Mouse (Mus musculus): Measurements from ENCODE around the gene Oas1d. TPM values are rescaled to one million over a fixed set of nuclear protein-coding genes. Genes with fewer than 3 reads are reported as not detected.
"Not testable (repeated sequence)": the region's sequence is repeated elsewhere in the genome, so short reads cannot be mapped to it uniquely, and the experiment has no call there.

Oas1d gene
- total and polyA plus RNA-seq, 3 experiments, result 0.05 TPM; not detected in 2

- H3K27me3 ChIP-seq (ENCODE audit: insufficient read depth, low read length), result no peaks in the 10 kb centered on the region
- TF ChIP-seq POLR2AphosphoS5 (IDR thresholded peaks at IDR 0.05; ENCODE audit: insufficient replicate concordance, low read depth, low read length) (no peak), CTCF (IDR thresholded peaks at IDR 0.05; ENCODE audit: low read depth, low read length) (no peak), TAL1 (conservative IDR thresholded peaks at IDR 0.05; ENCODE audit: low read depth, low read length) (no peak), GATA1 (IDR thresholded peaks at IDR 0.05; ENCODE audit: borderline replicate concordance, low read length) (no peak), GATA2 (IDR thresholded peaks at IDR 0.05; ENCODE audit: borderline replicate concordance, low read depth, low read length) (no peak)
- H3K9me3 ChIP-seq (replicated peaks), result no peaks in the 10 kb centered on the region
- H3K36me3 ChIP-seq (replicated peaks), result no peaks in the 10 kb centered on the region
- no peaks in the 10 kb centered on the region for H3K4me1 ChIP-seq (ENCODE audit: insufficient read depth, low read depth, low read length)
- DNase-seq (ENCODE audit: low spot score) (no peak), ATAC-seq (ENCODE audit: extremely low read depth, insufficient number of reproducible peaks, low FRiP score, poor library complexity, severe bottlenecking) (no peak)
- no peak overlapping the region for H3K4me3 ChIP-seq (ENCODE audit: low read depth, low read length)
These were observed 12.3 kb upstream of the Oas1d start for GRCm38 (mm10) chr5:120902056-120902455.

GRCm38 (mm10) chr5:120906791-120907733, 7.3 kb upstream of the Oas1d start, which contains the start of gene Oas1a:
Oas1a (minus strand) TSS chr5:120907521.
- not testable (repeated sequence) for DNase-seq (ENCODE audit: low spot score); H3K36me3 ChIP-seq (replicated peaks); H3K9me3 ChIP-seq (replicated peaks); ATAC-seq (ENCODE audit: extremely low read depth, insufficient number of reproducible peaks, low FRiP score, poor library complexity, severe bottlenecking); H3K4me1 ChIP-seq (ENCODE audit: insufficient read depth, low read depth, low read length); H3K27me3 ChIP-seq (ENCODE audit: insufficient read depth, low read length); H3K4me3 ChIP-seq (ENCODE audit: low read depth, low read length)

GRCm38 (mm10) chr5:120908196-120908920, 6.0 kb upstream of the Oas1d start:
- no peak for TF ChIP-seq TAL1 (conservative IDR thresholded peaks at IDR 0.05; ENCODE audit: low read depth, low read length)
- no peak for TF ChIP-seq CTCF (IDR thresholded peaks at IDR 0.05; ENCODE audit: low read depth, low read length)
- TF ChIP-seq GATA2 (IDR thresholded peaks at IDR 0.05; ENCODE audit: borderline replicate concordance, low read depth, low read length), result no peak
- H3K9me3 ChIP-seq (replicated peaks), result no peaks in the 10 kb centered on the region
- no peak for ATAC-seq (ENCODE audit: extremely low read depth, insufficient number of reproducible peaks, low FRiP score, poor library complexity, severe bottlenecking)
- H3K36me3 ChIP-seq (replicated peaks), result no peaks in the 10 kb centered on the region
- no peak overlapping the region for H3K4me3 ChIP-seq (ENCODE audit: low read depth, low read length)
- H3K27me3 ChIP-seq (ENCODE audit: insufficient read depth, low read length), result no peaks in the 10 kb centered on the region
- DNase-seq (ENCODE audit: low spot score), result no peak
- no peaks in the 10 kb centered on the region for H3K4me1 ChIP-seq (ENCODE audit: insufficient read depth, low read depth, low read length)

- H3K4me3 ChIP-seq (ENCODE audit: low read depth, low read length); H3K9me3 ChIP-seq (replicated peaks); H3K27me3 ChIP-seq (ENCODE audit: insufficient read depth, low read length); H3K4me1 ChIP-seq (ENCODE audit: insufficient read depth, low read depth, low read length); ATAC-seq (ENCODE audit: extremely low read depth, insufficient number of reproducible peaks, low FRiP score, poor library complexity, severe bottlenecking); DNase-seq (ENCODE audit: low spot score); H3K36me3 ChIP-seq (replicated peaks): not testable (repeated sequence)
These were observed 5.0 kb downstream of the Oas1d start for GRCm38 (mm10) chr5:120919156-120919935.

- H3K4me3 ChIP-seq (ENCODE audit: low read depth, low read length), result no peak overlapping the region
- H3K4me1 ChIP-seq (ENCODE audit: insufficient read depth, low read depth, low read length), result no peaks in the 10 kb centered on the region
- TF ChIP-seq GATA2 (IDR thresholded peaks at IDR 0.05; ENCODE audit: borderline replicate concordance, low read depth, low read length), result no peak
- TF ChIP-seq CTCF (IDR thresholded peaks at IDR 0.05; ENCODE audit: low read depth, low read length), result no peak
- no peak for TF ChIP-seq GATA1 (IDR thresholded peaks at IDR 0.05; ENCODE audit: borderline replicate concordance, low read length)
- no peak for TF ChIP-seq TAL1 (conservative IDR thresholded peaks at IDR 0.05; ENCODE audit: low read depth, low read length)
- TF ChIP-seq POLR2AphosphoS5 (IDR thresholded peaks at IDR 0.05; ENCODE audit: insufficient replicate concordance, low read depth, low read length), result no peak
- no peaks in the 10 kb centered on the region for H3K9me3 ChIP-seq (replicated peaks)
- no peak for DNase-seq (ENCODE audit: low spot score)
- ATAC-seq (ENCODE audit: extremely low read depth, insufficient number of reproducible peaks, low FRiP score, poor library complexity, severe bottlenecking), result no peak
- H3K36me3 ChIP-seq (replicated peaks), result no peaks in the 10 kb centered on the region
- H3K27me3 ChIP-seq (ENCODE audit: insufficient read depth, low read length), result no peaks in the 10 kb centered on the region
These were observed 6.0 kb downstream of the Oas1d start for GRCm38 (mm10) chr5:120920296-120920695.

- TF ChIP-seq GATA1 (IDR thresholded peaks at IDR 0.05; ENCODE audit: borderline replicate concordance, low read length) (no peak), GATA2 (IDR thresholded peaks at IDR 0.05; ENCODE audit: borderline replicate concordance, low read depth, low read length) (no peak), CTCF (IDR thresholded peaks at IDR 0.05; ENCODE audit: low read depth, low read length) (no peak), POLR2AphosphoS5 (IDR thresholded peaks at IDR 0.05; ENCODE audit: insufficient replicate concordance, low read depth, low read length) (no peak), TAL1 (conservative IDR thresholded peaks at IDR 0.05; ENCODE audit: low read depth, low read length) (no peak)
- Histone ChIP-seq H3K4me1 (ENCODE audit: insufficient read depth, low read depth, low read length) (no peaks in the 10 kb centered on the region), H3K9me3 (replicated peaks) (no peaks in the 10 kb centered on the region), H3K36me3 (replicated peaks) (no peaks in the 10 kb centered on the region), H3K27me3 (ENCODE audit: insufficient read depth, low read length) (no peaks in the 10 kb centered on the region), H3K4me3 (ENCODE audit: low read depth, low read length) (no peak overlapping the region)
- DNase-seq (ENCODE audit: low spot score) (no peak), ATAC-seq (ENCODE audit: extremely low read depth, insufficient number of reproducible peaks, low FRiP score, poor library complexity, severe bottlenecking) (no peak)
These were observed 9.6 kb downstream of the Oas1d start for GRCm38 (mm10) chr5:120923969-120924368.

- not testable (repeated sequence) for H3K9me3 ChIP-seq (replicated peaks); H3K36me3 ChIP-seq (replicated peaks); ATAC-seq (ENCODE audit: extremely low read depth, insufficient number of reproducible peaks, low FRiP score, poor library complexity, severe bottlenecking); H3K4me1 ChIP-seq (ENCODE audit: insufficient read depth, low read depth, low read length); H3K4me3 ChIP-seq (ENCODE audit: low read depth, low read length); H3K27me3 ChIP-seq (ENCODE audit: insufficient read depth, low read length); DNase-seq (ENCODE audit: low spot score)
These were observed 10.2 kb downstream of the Oas1d start for GRCm38 (mm10) chr5:120924520-120924919.

- H3K36me3 ChIP-seq (replicated peaks); H3K27me3 ChIP-seq (ENCODE audit: insufficient read depth, low read length); H3K4me1 ChIP-seq (ENCODE audit: insufficient read depth, low read depth, low read length); ATAC-seq (ENCODE audit: extremely low read depth, insufficient number of reproducible peaks, low FRiP score, poor library complexity, severe bottlenecking); DNase-seq (ENCODE audit: low spot score); H3K4me3 ChIP-seq (ENCODE audit: low read depth, low read length); H3K9me3 ChIP-seq (replicated peaks): not testable (repeated sequence)
These were observed 12.0 kb downstream of the Oas1d start for GRCm38 (mm10) chr5:120926311-120926710.

All from G1E (cell line).